Mouse (Mus musculus) kidney, postnatal 0 days (tissue): ENCODE data around the gene Snrpd3. TPM values are rescaled to one million over a fixed set of nuclear protein-coding genes. Genes with fewer than 3 reads are reported as not detected.

Experiments
- ATAC-seq: fragments of 200-750 bp; cut with Nextera tagmentation; replicated peaks from 2 replicates; pipeline ENCODE4 v1.8.0; 2017; ENCODE audit warnings: low read depth, moderate number of reproducible peaks, moderate TSS enrichment, moderate library complexity; ENCODE audit not compliant: low FRiP score
- DNase-seq: peaks from one replicate; pipeline ENCODE4 v3.0.0-alpha.2; 2016; ENCODE audit warnings: low spot score
- H3K27ac ChIP-seq: fragments of 300-500 bp; sonication (generic); 2 replicates; pipeline ENCODE4 v1.5.1; 2014; ENCODE audit warnings: mild to moderate bottlenecking
- H3K27me3 ChIP-seq: fragments of 300-500 bp; sonication (generic); 2 replicates; pipeline ENCODE4 v1.6.1; 2014; ENCODE audit warnings: low read length, mixed read lengths; ENCODE audit not compliant: insufficient read depth
- H3K36me3 ChIP-seq: fragments of 300-500 bp; sonication (generic); 2 replicates; pipeline ENCODE4 v1.6.1; 2014; ENCODE audit warnings: low read length, mixed read lengths; ENCODE audit not compliant: insufficient read depth
- H3K4me1 ChIP-seq: fragments of 300-500 bp; sonication (generic); replicated peaks from 2 replicates; pipeline ENCODE4 v1.6.1; 2014; ENCODE audit warnings: antibody characterized with exemption, low read length, mixed read lengths; ENCODE audit not compliant: insufficient read depth
- H3K4me2 ChIP-seq: fragments of 300-500 bp; sonication (generic); 2 replicates; pipeline ENCODE4 v1.6.1; 2014; ENCODE audit warnings: mild to moderate bottlenecking, low read length, moderate library complexity, mixed read lengths
- H3K4me3 ChIP-seq: fragments of 300-500 bp; sonication (generic); replicated peaks from 2 replicates; pipeline ENCODE4 v1.5.1; 2014; ENCODE audit warnings: low read depth, low read length
- H3K9ac ChIP-seq: fragments of 300-500 bp; sonication (generic); 2 replicates; pipeline ENCODE4 v1.6.1; 2014; ENCODE audit warnings: low read depth, low read length
- H3K9me3 ChIP-seq: fragments of 300-500 bp; sonication (generic); replicated peaks from 2 replicates; pipeline ENCODE4 v1.6.1; 2016; ENCODE audit warnings: low read length, inconsistent platforms, mixed read lengths
- CTCF ChIP-seq: IDR thresholded peaks from 2 replicates; pipeline ENCODE4 v1.5.1; 2016; ENCODE audit warnings: antibody characterized with exemption, low read depth, mild to moderate bottlenecking, moderate library complexity
- WGBS: fragments of 180-500 bp; shearing (Covaris S2); extraction: QIAGEN DNeasy Blood & Tissue Kit; methylation state at CpG from one replicate; pipeline ENCODE4 v1.1.7; 2014; 5-methylcytosine and 5-hydroxymethylcytosine counted together
- polyA plus RNA-seq: library from polyadenylated mRNA; unstranded; fragments of >200 nt; fragmentation: Nextera tagmentation; extraction: Ambion mirVana; gene quantifications from 2 replicates; pipeline ENCODE4 v1.2.1, GENCODE M21; 2015

Gene Snrpd3
- polyA plus RNA-seq, 1 experiment from 2014 or later, result 113 TPM

- Histone ChIP-seq H3K9ac (no peak overlapping the region), H3K27ac (no peak overlapping the region), H3K27me3 (no peaks in the 10 kb centered on the region), H3K36me3 (peaks cover 42% of the 10 kb centered on the region), H3K4me1 (0 out of 2 replicates have a peak, but pooled peaks cover under 1% of the 10 kb centered on the region), H3K4me2 (no peak overlapping the region), H3K9me3 (no peaks in the 10 kb centered on the region), H3K4me3 (no peak overlapping the region)
- no peak for DNase-seq
- WGBS, result 93% methylated on average over 7 of the region's 7 CpGs
- no peak for ATAC-seq
- no peak for TF ChIP-seq CTCF
Measured at GRCm38 (mm10) chr10:75510446-75510845, 6.9 kb upstream of the Snrpd3 start.

GRCm38 (mm10) chr10:75511060-75511459 is 6.3 kb upstream of the Snrpd3 start:
- Histone ChIP-seq H3K36me3 (peaks cover 42% of the 10 kb centered on the region), H3K27ac (no peak overlapping the region), H3K27me3 (no peaks in the 10 kb centered on the region), H3K4me2 (no peak overlapping the region), H3K9me3 (no peaks in the 10 kb centered on the region), H3K4me1 (peaks cover 6% of the 10 kb centered on the region; the same call in 1 of the 2 replicates), H3K4me3 (no peak overlapping the region), H3K9ac (no peak overlapping the region)
- DNase-seq (no peak), ATAC-seq (no peak)
- 87% methylated on average over 9 of the region's 9 CpGs for WGBS
- TF ChIP-seq CTCF, result no peak

GRCm38 (mm10) chr10:75511897-75512296 is 5.5 kb upstream of the Snrpd3 start:
- DNase-seq, result no peak
- H3K36me3 ChIP-seq, result peaks cover 38% of the 10 kb centered on the region
- WGBS, result 90% methylated on average over 7 of the region's 7 CpGs

GRCm38 (mm10) chr10:75512796-75513195 is 4.6 kb upstream of the Snrpd3 start:
- H3K4me2 ChIP-seq, result no peak overlapping the region
- ATAC-seq, result no peak

More at GRCm38 (mm10) chr10:75511897-75512296, 5.5 kb upstream of the Snrpd3 start:
- Histone ChIP-seq H3K4me1 (peaks cover 9% of the 10 kb centered on the region; the same call in 1 of the 2 replicates), H3K9ac (no peak overlapping the region), H3K27ac (no peak overlapping the region; the same call in 1 of the 2 replicates), H3K9me3 (no peaks in the 10 kb centered on the region), H3K4me3 (no peak overlapping the region), H3K27me3 (no peaks in the 10 kb centered on the region), H3K4me2 (no peak overlapping the region)
- no peak for ATAC-seq
- no peak for TF ChIP-seq CTCF

GRCm38 (mm10) chr10:75513306-75514067 is 3.9 kb upstream of the Snrpd3 start:
- Histone ChIP-seq H3K4me3 (no peak overlapping the region), H3K27me3 (no peaks in the 10 kb centered on the region), H3K36me3 (peaks cover 28% of the 10 kb centered on the region), H3K4me2 (peak overlapping the region; percentile 23), H3K4me1 (peaks cover 10% of the 10 kb centered on the region; the same call in 1 of the 2 replicates), H3K9ac (no peak overlapping the region), H3K27ac (peak overlapping the region; percentile 47; the same call in 1 of the 2 replicates), H3K9me3 (no peaks in the 10 kb centered on the region)
- 93% methylated on average over 8 of the region's 8 CpGs for WGBS
- TF ChIP-seq CTCF, result no peak
- DNase-seq (no peak), ATAC-seq (no peak)

More at GRCm38 (mm10) chr10:75512796-75513195, 4.6 kb upstream of the Snrpd3 start:
- Histone ChIP-seq H3K36me3 (peaks cover 34% of the 10 kb centered on the region), H3K27me3 (no peaks in the 10 kb centered on the region), H3K9ac (no peak overlapping the region), H3K4me1 (peaks cover 9% of the 10 kb centered on the region; the same call in 1 of the 2 replicates), H3K4me3 (no peak overlapping the region), H3K27ac (0 out of 2 replicates have a peak overlapping the region, but pooled peaks have one; percentile 47), H3K9me3 (no peaks in the 10 kb centered on the region)
- DNase-seq, result peak; percentile 26
- 76% methylated on average over 7 of the region's 7 CpGs for WGBS
- TF ChIP-seq CTCF, result no peak

- DNase-seq, result no peak
- no peaks in the 10 kb centered on the region for H3K27me3 ChIP-seq
- no peaks in the 10 kb centered on the region for H3K9me3 ChIP-seq
- no peak overlapping the region for H3K9ac ChIP-seq
- peak overlapping the region; percentile 38; the same call in 1 of the 2 replicates for H3K27ac ChIP-seq
- peaks cover 19% of the 10 kb centered on the region for H3K36me3 ChIP-seq
- H3K4me2 ChIP-seq, result peak overlapping the region; percentile 23
- no peak for TF ChIP-seq CTCF
- peaks cover 16% of the 10 kb centered on the region; the same call in 1 of the 2 replicates for H3K4me1 ChIP-seq
- WGBS, result 59% methylated on average over 7 of the region's 7 CpGs
- ATAC-seq, result no peak
- H3K4me3 ChIP-seq, result no peak overlapping the region
Measured at GRCm38 (mm10) chr10:75514361-75514760, 3.0 kb upstream of the Snrpd3 start.
